Mouse (Mus musculus) thymus, adult 2 months (tissue): Measurements from ENCODE around the gene Kctd5.

Experiments
- CTCF ChIP-seq: fragments of 200-500 bp; IDR thresholded peaks from 2 replicates; pipeline ENCODE4 v1.5.1; 2012; ENCODE audit warnings: mild to moderate bottlenecking, control low read depth, low read length, moderate library complexity, borderline replicate concordance; ENCODE audit not compliant: control insufficient read depth, poor library complexity, insufficient read depth; ENCODE audit errors: extremely low read depth
- POLR2A ChIP-seq: fragments of 200-500 bp; IDR thresholded peaks from 2 replicates; pipeline ENCODE4 v1.6.1; 2012; ENCODE audit warnings: mild to moderate bottlenecking, low read length, control low read depth, moderate library complexity; ENCODE audit not compliant: control insufficient read depth, poor library complexity, insufficient read depth; ENCODE audit errors: extremely low read depth

DNA sequence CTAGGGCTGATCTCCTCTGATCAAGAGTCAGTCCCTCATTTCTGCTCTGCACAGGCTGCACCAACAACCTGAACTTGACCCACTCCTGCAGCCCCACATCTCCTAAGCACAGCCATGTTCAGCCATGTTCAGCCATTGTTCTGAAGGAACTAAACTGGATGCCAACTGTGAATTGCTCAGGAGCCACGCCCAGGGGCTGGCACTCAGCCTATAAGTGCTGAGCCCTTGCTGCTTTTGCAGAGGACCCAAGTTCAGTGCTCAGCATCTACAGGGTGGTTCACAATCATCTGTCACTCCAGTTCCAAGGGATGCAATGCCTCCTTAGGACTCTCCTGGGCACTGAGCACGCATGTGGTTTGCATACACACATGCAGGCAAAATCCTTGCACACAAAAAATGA, 60.4 kb downstream of the Kctd5 start:
- TF ChIP-seq CTCF (no peak), POLR2A (no peak)
